Mouse (Mus musculus) thymus, adult 2 months (tissue): Measurements from ENCODE around the gene Mafg.

Source experiments
- CTCF ChIP-seq: fragments of 200-500 bp; IDR thresholded peaks from 2 replicates; pipeline ENCODE4 v1.5.1; 2012; ENCODE audit warnings: mild to moderate bottlenecking, control low read depth, low read length, moderate library complexity, borderline replicate concordance; ENCODE audit not compliant: control insufficient read depth, poor library complexity, insufficient read depth; ENCODE audit errors: extremely low read depth
- POLR2A ChIP-seq: fragments of 200-500 bp; IDR thresholded peaks from 2 replicates; pipeline ENCODE4 v1.6.1; 2012; ENCODE audit warnings: mild to moderate bottlenecking, low read length, control low read depth, moderate library complexity; ENCODE audit not compliant: control insufficient read depth, poor library complexity, insufficient read depth; ENCODE audit errors: extremely low read depth

GRCm38 (mm10) chr11:120610477-120611046 is 22.8 kb downstream of the Mafg start:
- TF ChIP-seq CTCF: no peak
- no peak for TF ChIP-seq POLR2A
